Mouse (Mus musculus) T-cell, adult 2 months (primary cell): ENCODE results near the gene Bcl9.

Experiments
- DNase-seq: peaks from one replicate; pipeline ENCODE4 v3.0.0; 2022; ENCODE audit warnings: low spot score

Gene Bcl9

GRCm38 (mm10) chr3:97232328-97232727 lies 65.4 kb downstream of the Bcl9 start:
- DNase-seq: no peak

DNA sequence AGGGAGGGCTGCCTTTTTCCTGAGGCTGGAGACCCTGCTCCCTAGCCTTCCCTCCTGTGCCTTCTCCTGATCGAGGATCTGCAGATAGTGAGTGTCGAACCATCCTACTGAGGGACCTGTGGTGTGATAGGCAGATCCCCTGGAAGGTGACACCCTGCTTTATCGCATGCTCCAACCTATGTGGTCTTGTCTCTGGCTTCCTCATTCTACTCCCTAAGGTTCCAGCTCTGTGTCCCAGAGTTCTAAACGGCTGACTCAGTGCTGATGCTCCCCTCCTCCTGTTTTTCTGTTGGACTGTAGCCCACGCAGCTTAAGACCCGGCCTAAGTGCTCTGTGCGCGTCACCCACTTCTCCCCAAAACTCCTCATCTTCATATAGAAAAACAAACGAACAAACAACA lies 65.9 kb downstream of the Bcl9 start:
- DNase-seq: no peak

DNA sequence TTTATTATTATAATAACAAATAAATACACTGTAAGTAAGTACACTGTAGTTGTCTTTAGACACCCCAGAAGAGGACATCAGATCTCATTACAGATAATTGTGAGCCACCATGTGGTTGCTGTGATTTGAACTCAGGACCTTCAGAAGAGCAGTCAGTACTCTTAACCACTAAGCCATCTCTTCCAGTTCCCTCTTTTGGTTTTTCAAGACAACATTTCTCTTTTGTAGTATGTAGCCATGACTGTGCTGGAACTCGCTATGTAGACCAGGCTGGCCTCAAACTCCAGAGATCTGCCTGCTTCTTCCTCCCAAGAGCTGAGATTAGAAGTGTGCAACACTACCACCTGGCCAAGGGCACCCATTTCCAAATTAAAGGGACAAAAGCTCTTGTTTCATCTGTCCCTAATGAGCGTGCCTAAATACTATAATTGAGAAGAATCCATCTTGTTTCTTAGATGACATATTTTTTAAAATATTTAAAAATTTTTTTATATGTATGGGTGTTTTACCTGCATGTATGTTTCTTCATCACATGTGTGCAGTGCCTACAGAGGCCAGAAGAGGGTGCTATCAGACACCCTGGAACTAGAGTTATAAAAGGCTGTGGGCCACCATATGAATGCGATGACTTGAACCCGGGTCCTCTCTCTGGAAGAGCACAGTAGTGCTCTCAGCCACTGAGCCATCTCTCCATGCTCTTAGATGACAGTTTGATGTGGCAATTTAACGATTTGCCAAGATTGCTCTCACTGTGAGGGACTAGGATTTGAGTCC lies 66.9 kb downstream of the Bcl9 start:
- no peak for DNase-seq

- DNase-seq: no peak
These were observed 69.3 kb downstream of the Bcl9 start for GRCm38 (mm10) chr3:97228457-97228856.

- DNase-seq: no peak
These were observed 69.7 kb downstream of the Bcl9 start for GRCm38 (mm10) chr3:97228020-97228419.

- DNase-seq: peak; percentile 91
These were observed 70.3 kb downstream of the Bcl9 start for GRCm38 (mm10) chr3:97227259-97228005.

- peak; percentile 10 for DNase-seq
These were observed 71.0 kb downstream of the Bcl9 start for GRCm38 (mm10) chr3:97226719-97227118.

GRCm38 (mm10) chr3:97225231-97225630 lies 72.5 kb downstream of the Bcl9 start:
- DNase-seq: no peak

DNA sequence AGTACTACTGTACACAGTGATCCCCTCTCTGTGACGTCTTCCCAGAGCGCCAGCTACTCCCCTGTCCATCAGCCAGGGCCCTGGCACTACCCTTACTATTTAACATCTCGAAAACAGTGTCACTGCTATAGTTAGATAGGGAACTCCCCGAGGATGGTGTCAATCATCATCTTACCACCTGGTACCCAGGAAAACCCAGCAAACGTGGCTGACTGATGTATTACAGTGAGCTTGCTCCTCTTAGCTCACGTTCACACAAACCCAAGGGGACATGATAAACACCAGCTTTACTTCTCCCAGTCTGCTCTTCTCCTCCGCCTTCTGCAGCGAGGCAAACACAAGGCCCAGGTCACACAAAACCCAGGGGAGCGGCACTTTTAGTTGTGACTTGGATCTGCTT lies 74.5 kb downstream of the Bcl9 start:
- no peak for DNase-seq

DNA sequence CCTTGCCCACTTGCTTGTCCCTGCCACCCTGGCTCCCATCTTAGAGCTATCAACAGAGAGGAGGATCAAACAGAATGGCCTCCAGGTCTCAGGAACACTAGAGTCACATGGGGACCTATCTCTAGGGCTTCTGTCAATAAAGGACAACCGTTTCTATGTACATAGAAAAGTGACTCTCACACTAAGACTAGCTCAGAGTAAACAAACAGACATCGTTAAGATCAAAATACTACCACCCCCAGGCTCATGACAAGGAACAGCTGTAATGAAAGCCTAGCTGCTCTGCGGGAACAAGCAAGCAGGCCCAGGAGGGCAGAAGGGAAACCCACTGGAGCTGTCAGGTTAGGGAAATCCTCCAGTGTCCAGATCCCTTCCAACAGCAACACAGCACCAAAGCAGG lies 82.2 kb downstream of the Bcl9 start:
- DNase-seq: no peak

DNA sequence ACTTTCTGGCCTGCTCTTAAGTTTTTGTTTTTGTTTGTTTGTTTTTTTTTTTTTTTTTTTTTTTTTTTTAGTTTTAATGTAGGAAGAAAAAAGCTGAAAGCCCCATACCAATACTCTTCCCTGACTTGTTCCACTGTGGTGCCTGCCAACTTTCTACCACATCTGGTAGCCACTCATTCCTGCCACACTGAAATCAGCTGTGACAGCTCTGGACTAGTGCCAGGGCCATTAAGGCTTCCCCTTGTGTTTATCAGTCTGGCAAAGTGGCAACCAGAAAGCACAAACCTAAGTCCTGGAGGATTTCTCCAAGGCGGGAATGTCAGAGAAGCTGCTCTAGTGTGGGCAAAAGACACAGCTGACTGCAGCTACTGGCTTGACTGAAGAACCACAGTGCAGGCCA lies 83.3 kb downstream of the Bcl9 start:
- DNase-seq: no peak

- DNase-seq: no peak
These were observed 83.8 kb downstream of the Bcl9 start for GRCm38 (mm10) chr3:97213871-97214270.

DNA sequence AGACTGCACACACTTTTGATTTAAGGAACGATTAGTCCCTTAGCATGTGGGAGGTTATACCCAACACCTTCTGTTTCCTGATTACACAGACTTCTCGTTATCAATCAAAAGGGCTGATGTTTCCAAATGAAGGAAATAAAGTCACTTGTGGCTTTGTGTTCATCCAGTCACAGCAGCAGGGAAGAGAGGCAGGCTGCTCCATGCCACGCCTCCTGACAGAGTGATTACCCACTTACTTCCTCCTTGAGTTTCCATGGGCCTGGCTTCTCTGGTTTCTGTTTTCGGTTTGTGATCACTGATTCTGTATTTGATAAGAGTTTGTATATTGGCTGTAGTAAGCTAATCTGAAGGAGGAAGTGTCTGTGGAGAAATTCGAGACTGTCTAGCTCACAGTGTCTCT lies 86.5 kb downstream of the Bcl9 start:
- DNase-seq: no peak

DNA sequence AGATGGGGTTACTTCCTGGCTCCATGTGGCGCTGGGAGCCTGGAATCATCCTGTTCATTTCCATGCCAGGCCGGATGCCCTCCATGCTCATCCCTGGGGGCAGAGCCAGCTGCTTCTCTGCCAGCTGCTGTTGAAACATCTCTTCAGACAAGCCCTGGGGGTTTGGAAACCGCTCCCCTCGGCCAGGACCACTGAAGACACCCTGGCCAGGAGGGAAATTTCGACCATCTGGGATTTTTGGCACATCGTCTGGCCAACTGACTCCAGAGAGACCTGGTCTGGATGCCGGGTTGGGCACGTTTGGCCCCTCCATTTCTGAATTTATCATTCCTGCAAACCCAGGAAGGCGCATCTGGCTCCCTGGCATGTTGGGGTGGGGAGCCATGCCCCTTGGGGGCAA lies 88.4 kb downstream of the Bcl9 start:
- DNase-seq: no peak

DNA sequence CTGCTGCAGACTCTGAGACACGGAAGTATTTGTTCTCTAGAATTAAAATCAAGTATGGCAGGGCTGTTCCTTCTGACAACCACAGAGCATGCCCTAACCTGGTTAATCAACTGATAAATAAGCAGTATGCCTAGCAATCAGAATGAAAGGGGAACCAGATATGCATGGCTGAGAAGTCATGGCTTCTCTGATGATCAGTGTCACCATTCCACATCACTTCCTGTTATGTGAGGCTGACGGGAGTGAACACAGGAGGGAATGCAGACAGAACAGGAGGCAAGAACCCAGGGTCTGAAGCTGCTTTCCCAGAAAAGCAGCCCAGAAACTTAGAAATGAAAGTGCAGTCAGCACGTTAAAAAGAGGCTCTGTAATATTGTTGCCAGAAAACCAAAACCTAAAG lies 91.2 kb downstream of the Bcl9 start:
- no peak for DNase-seq

DNA sequence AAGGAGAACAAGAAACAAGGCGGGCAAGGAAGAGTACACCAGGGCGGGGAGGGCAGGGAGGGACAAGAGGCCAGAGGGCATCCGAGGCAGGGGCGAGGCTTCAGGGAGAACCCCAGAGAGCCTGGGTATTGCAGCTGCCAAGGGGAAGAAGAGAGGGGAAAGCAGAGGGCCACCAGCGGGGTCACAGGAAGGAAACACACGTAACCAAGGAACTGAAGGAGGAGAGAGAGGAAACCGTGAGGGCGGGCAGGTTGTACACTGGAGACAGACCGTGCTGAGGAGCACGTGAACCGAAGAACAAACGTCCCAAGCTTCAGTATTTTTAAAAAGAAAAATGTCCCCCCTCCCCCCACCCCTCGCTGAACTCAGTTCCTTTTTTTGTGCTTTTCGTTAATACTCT lies 93.8 kb downstream of the Bcl9 start:
- peak; percentile 29 for DNase-seq

- peak; percentile 48 for DNase-seq
These were observed 95.8 kb downstream of the Bcl9 start for GRCm38 (mm10) chr3:97201943-97202342.

DNA sequence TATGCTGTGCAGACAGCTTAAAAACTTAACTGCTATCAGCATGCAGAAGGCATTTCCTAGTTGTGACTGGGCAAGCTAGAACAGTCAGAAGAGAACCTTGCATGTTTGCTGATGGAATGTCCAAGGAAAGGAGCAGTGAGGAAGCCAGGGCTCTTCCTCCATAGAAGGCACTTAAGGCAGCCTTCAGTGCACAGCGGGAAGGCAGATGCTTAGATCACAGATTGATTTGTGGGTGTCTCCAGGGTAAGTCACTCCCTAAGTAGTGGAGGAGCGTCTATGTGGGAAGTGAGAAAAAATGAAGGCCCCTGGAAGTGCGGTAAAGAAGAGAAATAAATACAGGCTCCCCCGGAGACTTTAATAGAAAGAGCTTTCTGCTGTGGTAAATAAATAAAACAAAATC lies 98.5 kb downstream of the Bcl9 start:
- no peak for DNase-seq

DNA sequence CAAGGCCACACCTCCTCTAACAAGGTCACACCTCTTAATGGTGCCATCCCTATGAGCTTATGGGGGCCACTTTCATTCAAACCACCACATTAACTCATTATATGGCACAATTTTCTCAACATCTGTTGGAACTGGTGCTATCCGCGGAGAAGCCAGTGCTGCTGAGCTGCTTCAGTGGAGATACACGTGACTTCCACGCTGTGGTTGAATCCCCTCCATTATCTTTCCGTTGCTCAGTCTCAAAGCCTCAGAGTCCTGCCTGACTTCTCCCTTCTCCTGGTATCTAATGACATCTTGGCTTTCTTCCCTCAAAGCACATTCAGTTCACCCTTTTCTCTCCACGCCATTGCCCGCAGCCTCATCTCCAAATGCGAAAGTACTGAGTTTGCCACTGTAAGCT lies 101.1 kb downstream of the Bcl9 start:
- DNase-seq: no peak

DNA sequence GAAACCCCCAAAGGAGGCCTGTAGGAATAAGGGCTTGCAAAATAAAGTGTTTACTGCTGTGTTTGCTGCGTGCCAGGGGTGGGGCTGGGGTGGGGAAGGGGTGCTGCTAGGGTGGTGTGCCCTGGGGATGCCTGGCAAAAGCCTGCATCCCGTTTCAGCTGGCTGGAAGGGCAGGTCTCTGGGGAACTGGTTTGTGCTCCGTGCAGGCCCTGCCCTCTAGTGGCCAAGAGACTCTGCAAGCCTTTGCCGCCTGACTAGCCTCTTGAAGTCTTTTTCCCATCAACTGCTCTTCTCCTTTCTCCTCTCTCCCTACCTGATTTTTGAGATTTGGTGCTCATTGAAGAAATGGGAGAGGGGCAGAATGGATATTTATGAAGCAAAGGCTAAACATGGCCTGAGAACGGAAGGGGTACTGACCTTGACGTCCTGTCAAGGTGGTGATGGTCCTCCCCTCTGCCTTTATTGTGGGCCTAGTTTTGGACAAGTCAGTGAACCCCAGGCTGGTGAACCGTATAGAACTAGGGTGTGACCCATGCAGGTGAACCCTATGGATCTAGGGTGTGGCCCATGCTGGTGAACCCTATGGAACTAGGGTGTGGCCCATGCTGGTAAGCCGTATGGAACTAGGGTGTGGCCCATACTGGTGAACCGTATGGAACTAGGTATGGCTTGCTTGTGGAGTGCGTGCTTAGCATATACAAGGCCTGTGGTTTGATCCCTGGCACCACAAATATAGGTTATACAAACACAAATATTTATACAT lies 112.4 kb downstream of the Bcl9 start:
- DNase-seq: peak; percentile 44

DNA sequence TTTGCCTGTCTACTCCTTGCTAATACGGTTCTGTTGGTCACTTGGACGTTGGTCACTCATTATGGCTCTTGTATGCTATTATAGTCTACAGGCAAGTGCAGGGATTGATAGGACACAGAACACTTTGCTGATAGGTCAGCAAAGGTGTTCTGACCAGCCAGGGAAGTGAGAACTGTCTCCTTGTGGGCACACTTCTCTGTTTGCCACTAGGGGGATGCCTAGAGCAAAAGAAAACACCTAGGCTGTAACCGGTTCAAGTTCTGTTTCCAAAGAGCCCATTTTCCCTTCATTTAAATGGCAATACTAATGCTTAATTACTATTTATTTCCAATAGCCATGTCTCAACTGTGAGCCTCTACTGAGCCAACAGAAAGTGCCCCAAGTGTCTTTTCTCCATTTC lies 113.9 kb downstream of the Bcl9 start:
- DNase-seq: no peak

- no peak for DNase-seq
These were observed 117.2 kb downstream of the Bcl9 start for GRCm38 (mm10) chr3:97180527-97180926.

GRCm38 (mm10) chr3:97178885-97179284 lies 118.8 kb downstream of the Bcl9 start:
- no peak for DNase-seq
